Mouse (Mus musculus) embryonic facial prominence, embryonic 14.5 days (tissue): ENCODE measurements around the gene Six1. TPM values are rescaled to one million over a fixed set of nuclear protein-coding genes. Genes with fewer than 3 reads are reported as not detected.
A peak's percentile ranks its signal among the peaks of the same experiment; 100 is the strongest.

Experiments
- ATAC-seq: fragments of 200-750 bp; cut with Nextera tagmentation; 2 replicates; pipeline ENCODE4 v1.8.0; 2017; ENCODE audit warnings: low read depth, moderate number of reproducible peaks, moderate TSS enrichment
- DNase-seq: peaks from one replicate; pipeline ENCODE4 v3.0.0-alpha.2; 2015; ENCODE audit warnings: low spot score
- H3K27ac ChIP-seq: fragments of 300-500 bp; sonication (generic); replicated peaks from 2 replicates; pipeline ENCODE4 v1.5.1; 2014; ENCODE audit warnings: low read depth, mild to moderate bottlenecking, low read length, moderate library complexity
- H3K27me3 ChIP-seq: fragments of 300-500 bp; sonication (generic); replicated peaks from 2 replicates; pipeline ENCODE4 v1.6.1; 2014; ENCODE audit warnings: low read length; ENCODE audit not compliant: control insufficient read depth, insufficient read depth
- H3K36me3 ChIP-seq: fragments of 300-500 bp; sonication (generic); 2 replicates; pipeline ENCODE4 v1.6.1; 2014; ENCODE audit warnings: low read length, mixed read lengths; ENCODE audit not compliant: control insufficient read depth, insufficient read depth
- H3K4me1 ChIP-seq: fragments of 300-500 bp; sonication (generic); 2 replicates; pipeline ENCODE4 v1.6.1; 2014; ENCODE audit warnings: antibody characterized with exemption, low read length; ENCODE audit not compliant: control insufficient read depth, insufficient read depth
- H3K4me2 ChIP-seq: fragments of 300-500 bp; sonication (generic); 2 replicates; pipeline ENCODE4 v1.6.1; 2014; ENCODE audit warnings: low read depth, mild to moderate bottlenecking, low read length, moderate library complexity, mixed read lengths
- H3K4me3 ChIP-seq: fragments of 300-500 bp; sonication (generic); 2 replicates; pipeline ENCODE4 v1.5.1; 2014; ENCODE audit warnings: low read depth, mild to moderate bottlenecking, low read length
- H3K9ac ChIP-seq: fragments of 300-500 bp; sonication (generic); 2 replicates; pipeline ENCODE4 v1.6.1; 2014; ENCODE audit warnings: low read depth, mild to moderate bottlenecking, low read length, moderate library complexity, mixed read lengths
- H3K9me3 ChIP-seq: fragments of 300-500 bp; sonication (generic); 2 replicates; pipeline ENCODE4 v1.6.1; 2016; ENCODE audit warnings: low read length; ENCODE audit not compliant: control insufficient read depth
- WGBS: fragments of 180-500 bp; shearing (Covaris S2); extraction: QIAGEN DNeasy Blood & Tissue Kit; methylation state at CpG from one replicate; pipeline ENCODE4 v1.1.7; 2014; 5-methylcytosine and 5-hydroxymethylcytosine counted together
- polyA plus RNA-seq: library from polyadenylated mRNA; unstranded; fragments of >200 nt; fragmentation: Nextera tagmentation; extraction: Ambion mirVana; gene quantifications from 2 replicates; pipeline ENCODE4 v1.2.1, GENCODE M21; 2014

Six1 gene
- polyA plus RNA-seq, 1 experiment from 2014 or later: 46.5 TPM

DNA sequence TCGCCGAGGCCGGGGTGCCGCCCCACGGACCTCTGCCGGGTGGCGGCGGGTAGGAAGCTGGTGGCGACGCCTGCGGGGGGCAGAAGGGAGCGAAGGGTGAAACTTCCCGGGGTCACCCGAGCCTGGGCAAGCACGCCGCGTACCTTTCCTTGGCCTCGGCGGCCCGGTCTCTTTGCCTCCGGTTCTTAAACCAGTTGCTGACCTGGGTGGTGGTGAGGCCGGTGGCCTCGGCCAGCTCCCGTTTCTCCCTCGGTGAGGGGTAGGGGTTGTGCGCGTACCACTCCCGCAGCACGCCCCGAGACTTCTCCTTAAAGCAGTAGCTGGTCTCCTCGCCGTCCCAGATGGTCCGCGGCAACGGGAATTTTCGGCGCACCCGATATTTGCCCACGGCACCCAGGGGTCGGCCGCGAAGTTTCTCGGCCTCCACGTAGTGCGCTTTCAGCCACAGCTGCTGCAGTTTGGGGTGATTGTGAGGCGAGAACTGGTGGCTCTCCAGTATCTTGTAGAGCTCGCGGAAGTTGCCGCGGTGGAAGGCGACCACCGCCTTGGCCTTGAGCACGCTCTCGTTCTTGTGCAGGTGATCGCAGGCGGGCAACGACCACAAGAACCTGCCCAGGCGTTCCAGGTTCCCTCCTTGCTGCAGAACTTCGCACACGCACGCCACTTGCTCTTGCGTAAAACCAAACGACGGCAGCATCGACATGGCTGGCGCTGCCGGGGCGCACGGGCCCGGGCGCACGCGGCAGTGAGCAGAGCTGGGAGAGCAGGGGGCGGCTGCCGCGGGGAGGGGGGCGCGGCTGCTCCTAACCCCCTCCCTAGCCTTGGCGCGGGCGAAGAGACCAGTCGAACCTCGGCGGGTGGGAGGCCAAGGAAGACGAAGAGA, 7.7 kb downstream of the Six1 start:
- Histone ChIP-seq H3K9me3 (no peaks in the 10 kb centered on the region), H3K27me3 (peaks cover 64% of the 10 kb centered on the region), H3K27ac (peak overlapping the region; percentile 89), H3K9ac (peak overlapping the region; percentile 97), H3K4me3 (peak overlapping the region; percentile 86), H3K4me1 (peaks cover 16% of the 10 kb centered on the region), H3K36me3 (peaks cover 17% of the 10 kb centered on the region; the same call in 1 of the 2 replicates), H3K4me2 (peak overlapping the region; percentile 70)
- ATAC-seq (no peak), DNase-seq (no peak)
- under 1% methylated on average over 56 of the region's 85 CpGs for WGBS

DNA sequence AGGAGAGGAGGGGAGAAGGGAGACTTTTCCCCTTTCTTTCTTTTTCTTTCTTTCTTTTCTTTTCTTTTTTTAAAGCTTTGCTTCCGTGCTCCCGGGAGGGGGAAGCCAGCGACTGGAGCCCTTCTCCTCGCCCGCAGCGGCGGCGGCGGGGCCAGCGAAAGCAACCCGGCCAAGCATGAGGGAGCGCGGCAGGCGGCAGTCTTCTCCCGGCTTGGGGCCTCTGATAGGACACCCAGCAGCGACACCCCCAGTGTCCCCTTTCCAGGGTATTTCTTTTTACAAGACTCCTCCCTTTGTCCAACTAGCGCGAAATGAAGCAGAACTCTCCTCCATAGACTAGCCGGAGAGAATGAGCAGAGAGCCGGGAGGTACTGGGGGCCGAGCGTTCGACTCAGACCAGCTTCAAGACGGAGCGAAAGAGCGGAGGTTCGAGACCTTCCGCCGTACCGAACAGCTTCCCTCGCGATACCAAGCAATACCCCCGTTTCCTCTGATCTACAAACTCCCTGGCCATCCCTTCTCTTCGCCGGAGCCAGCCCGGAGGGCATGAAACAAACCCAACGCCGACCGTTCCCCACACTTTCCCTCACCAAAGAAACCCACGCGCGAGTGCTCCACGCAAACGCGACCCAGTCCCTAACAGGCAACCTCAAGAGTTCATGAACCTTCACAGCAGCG, 8.5 kb downstream of the Six1 start:
- Histone ChIP-seq H3K36me3 (peaks cover 17% of the 10 kb centered on the region; the same call in 1 of the 2 replicates), H3K4me1 (peaks cover 12% of the 10 kb centered on the region), H3K4me3 (peak overlapping the region; percentile 86), H3K27me3 (peaks cover 61% of the 10 kb centered on the region), H3K27ac (peak overlapping the region; percentile 89), H3K4me2 (peak overlapping the region; percentile 70), H3K9me3 (no peaks in the 10 kb centered on the region), H3K9ac (peak overlapping the region; percentile 97)
- DNase-seq (no peak), ATAC-seq (no peak)
- under 1% methylated on average over 44 of the region's 46 CpGs for WGBS

DNA sequence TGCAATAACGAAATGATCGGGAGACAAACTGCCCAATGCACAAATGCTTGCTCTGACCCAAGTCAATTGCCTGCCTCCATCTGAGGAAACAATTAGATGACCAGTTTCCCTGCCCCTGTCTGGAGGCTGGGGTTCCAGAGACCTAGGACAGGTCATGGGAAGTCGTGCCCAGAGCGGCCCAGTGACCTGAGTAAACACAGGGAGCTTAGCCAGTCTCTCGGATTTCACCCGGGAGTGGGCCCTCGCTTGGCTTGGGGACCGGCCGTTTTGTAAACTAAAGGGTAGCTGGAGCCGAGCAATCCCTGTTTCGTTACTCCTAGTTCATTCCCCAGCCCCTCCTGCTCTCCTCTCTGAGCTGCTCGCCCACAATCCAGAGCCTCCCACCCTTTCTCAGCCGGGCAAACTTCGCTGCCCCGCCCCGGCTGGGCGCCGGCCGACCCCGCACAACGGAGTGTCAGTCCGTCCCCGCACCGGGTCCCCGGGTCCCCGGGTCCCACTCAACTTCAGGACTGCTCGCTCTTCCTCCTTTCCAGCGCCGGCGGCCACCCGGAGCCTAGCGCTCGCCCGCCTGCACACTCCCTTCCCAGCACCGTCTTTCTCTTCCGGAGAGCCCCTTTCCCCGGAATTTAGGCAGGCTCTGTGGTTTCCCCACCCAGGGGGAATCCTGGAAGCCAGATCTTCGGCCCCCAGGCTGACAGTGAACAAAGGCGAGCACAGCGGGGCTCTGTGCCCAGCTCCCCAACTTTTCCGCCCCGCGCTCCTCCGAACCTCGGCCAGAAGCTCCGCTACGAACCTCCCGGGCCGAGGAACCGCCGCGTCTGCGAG, 9.3 kb downstream of the Six1 start:
- peaks cover 24% of the 10 kb centered on the region; the same call in 1 of the 2 replicates for H3K36me3 ChIP-seq
- H3K4me1 ChIP-seq: peaks cover 18% of the 10 kb centered on the region
- DNase-seq (no peak), ATAC-seq (no peak)
- 2% methylated on average over 37 of the region's 53 CpGs for WGBS
- peak overlapping the region; percentile 70 for H3K4me2 ChIP-seq
- peak overlapping the region; percentile 86 for H3K4me3 ChIP-seq
- no peaks in the 10 kb centered on the region for H3K9me3 ChIP-seq
- peak overlapping the region; percentile 89 for H3K27ac ChIP-seq
- peaks cover 61% of the 10 kb centered on the region for H3K27me3 ChIP-seq
- peak overlapping the region; percentile 97 for H3K9ac ChIP-seq

DNA sequence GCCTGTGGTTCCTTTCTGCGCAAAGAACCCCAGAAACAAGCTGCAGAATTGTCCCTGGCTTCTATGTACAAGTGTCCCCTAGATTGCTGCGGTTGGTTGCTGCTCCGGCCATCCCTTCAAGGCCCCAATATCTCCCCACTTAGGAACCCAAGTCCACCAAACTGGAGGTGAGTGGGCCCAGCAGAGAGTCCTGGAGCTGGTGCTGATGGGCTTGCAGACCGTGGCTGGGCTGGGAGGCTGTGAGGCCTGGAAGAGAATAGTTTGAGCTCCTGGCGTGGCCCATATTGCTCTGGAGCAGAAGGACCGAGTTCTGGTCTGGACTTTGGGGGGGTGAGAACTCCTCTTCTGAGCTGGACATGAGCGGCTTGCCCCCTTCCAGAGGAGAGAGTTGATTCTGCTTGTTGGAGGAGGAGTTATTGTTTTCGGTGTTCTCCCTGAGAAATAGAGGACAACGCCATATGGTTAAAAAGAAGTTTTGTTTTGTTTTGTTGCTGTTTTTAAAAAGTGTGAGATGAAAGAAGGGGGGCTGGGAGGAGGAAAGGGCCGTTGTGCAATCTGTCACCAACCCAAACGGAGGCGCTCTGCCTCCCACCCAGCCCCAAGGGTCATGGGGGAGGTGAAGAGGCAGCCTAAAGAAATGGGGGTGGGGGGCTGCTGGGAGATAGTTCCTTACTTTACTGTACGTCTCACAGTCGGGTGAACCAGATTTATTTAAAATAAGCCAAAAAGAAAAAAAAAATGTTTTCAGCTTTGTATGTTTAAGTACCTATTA, 10.1 kb downstream of the Six1 start:
- Histone ChIP-seq H3K9ac (peak overlapping the region; percentile 97), H3K4me2 (peak overlapping the region; percentile 70), H3K4me3 (peak overlapping the region; percentile 86), H3K4me1 (peaks cover 21% of the 10 kb centered on the region), H3K36me3 (peaks cover 28% of the 10 kb centered on the region; the same call in 1 of the 2 replicates), H3K27me3 (peaks cover 59% of the 10 kb centered on the region), H3K27ac (peak overlapping the region; percentile 89), H3K9me3 (no peaks in the 10 kb centered on the region)
- ATAC-seq: no peak
- WGBS: 17% methylated on average over 14 of the region's 14 CpGs
- DNase-seq: no peak

DNA sequence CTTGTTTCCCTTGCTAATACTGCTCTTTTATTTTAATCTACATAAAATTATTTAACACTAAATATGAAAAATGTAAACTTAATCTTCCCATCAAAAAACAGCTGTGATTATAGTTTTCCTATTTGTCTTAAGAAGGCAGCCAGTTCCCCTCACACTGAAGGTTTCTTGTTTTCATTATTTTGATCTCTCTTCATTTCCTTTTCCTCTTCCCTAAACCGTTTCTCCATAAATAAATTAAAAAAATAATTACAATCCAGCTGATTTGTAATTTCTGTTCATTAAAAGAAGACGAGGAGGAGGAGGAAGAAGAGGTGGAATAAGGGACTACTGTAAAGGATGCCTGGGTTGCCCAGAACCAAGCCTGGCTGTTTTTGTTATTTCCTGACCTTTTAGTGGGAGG, 10.8 kb downstream of the Six1 start:
- DNase-seq (no peak), ATAC-seq (no peak)
- Histone ChIP-seq H3K4me2 (peak overlapping the region; percentile 70), H3K36me3 (peaks cover 28% of the 10 kb centered on the region; the same call in 1 of the 2 replicates), H3K27me3 (peaks cover 53% of the 10 kb centered on the region), H3K4me1 (peaks cover 17% of the 10 kb centered on the region), H3K9me3 (no peaks in the 10 kb centered on the region), H3K4me3 (peak overlapping the region; percentile 86), H3K9ac (peak overlapping the region; percentile 97), H3K27ac (peak overlapping the region; percentile 89; the same call in 1 of the 2 replicates)
- WGBS: 18% methylated on average over 2 of the region's 2 CpGs

GRCm38 (mm10) chr12:73042406-73042805, 11.3 kb downstream of the Six1 start:
- peak overlapping the region; percentile 89 for H3K27ac ChIP-seq
- H3K4me1 ChIP-seq: peaks cover 17% of the 10 kb centered on the region
- peaks cover 28% of the 10 kb centered on the region; the same call in 1 of the 2 replicates for H3K36me3 ChIP-seq
- H3K4me3 ChIP-seq: peak overlapping the region; percentile 86
- 20% methylated on average over 5 of the region's 5 CpGs for WGBS
- no peaks in the 10 kb centered on the region for H3K9me3 ChIP-seq
- H3K4me2 ChIP-seq: peak overlapping the region; percentile 70
- peaks cover 51% of the 10 kb centered on the region for H3K27me3 ChIP-seq
- H3K9ac ChIP-seq: peak overlapping the region; percentile 97
- ATAC-seq: no peak
- DNase-seq: no peak

GRCm38 (mm10) chr12:73041256-73041630, 12.4 kb downstream of the Six1 start:
- Histone ChIP-seq H3K4me3 (peak overlapping the region; percentile 86), H3K36me3 (peaks cover 28% of the 10 kb centered on the region; the same call in 1 of the 2 replicates), H3K27ac (peak overlapping the region; percentile 89), H3K4me1 (peaks cover 19% of the 10 kb centered on the region), H3K4me2 (peak overlapping the region; percentile 70), H3K9me3 (no peaks in the 10 kb centered on the region), H3K9ac (peak overlapping the region; percentile 97), H3K27me3 (peaks cover 42% of the 10 kb centered on the region)
- DNase-seq (no peak), ATAC-seq (no peak)
- WGBS: 3% methylated on average over 10 of the region's 10 CpGs
